Mouse (Mus musculus): ENCODE measurements around the gene Dtx2.

- peak; percentile 40 for TF ChIP-seq CTCF (IDR thresholded peaks at IDR 0.05; ENCODE audit: low read depth)
- no peak for TF ChIP-seq EP300 (optimal IDR thresholded peaks at IDR 0.05)
Measured at GRCm38 (mm10) chr5:136056062-136056461, 61.5 kb downstream of the Dtx2 start.

All from stomach, postnatal 0 days (tissue).